Mouse (Mus musculus) hindbrain, embryonic 14.5 days (tissue): ENCODE measurements around the gene Relb. TPM values are rescaled to one million over a fixed set of nuclear protein-coding genes. Genes with fewer than 3 reads are reported as not detected.
"Not testable (repeated sequence)": the region's sequence is repeated elsewhere in the genome, so short reads cannot be mapped to it uniquely, and the experiment has no call there.

ENCODE experiments used
- ATAC-seq: fragments of 200-750 bp; cut with Nextera tagmentation; 2 replicates; pipeline ENCODE4 v1.8.0; 2017; ENCODE audit warnings: moderate number of reproducible peaks, mild to moderate bottlenecking, moderate TSS enrichment, moderate library complexity; ENCODE audit not compliant: low FRiP score
- DNase-seq: peaks from one replicate; pipeline ENCODE4 v3.0.0-alpha.2; 2015; ENCODE audit warnings: low spot score
- H3K27ac ChIP-seq: fragments of 300-500 bp; sonication (generic); 2 replicates; pipeline ENCODE4 v1.5.1; 2014; ENCODE audit warnings: mild to moderate bottlenecking, moderate library complexity
- H3K27me3 ChIP-seq: fragments of 300-500 bp; sonication (generic); 2 replicates; pipeline ENCODE4 v1.6.1; 2014; ENCODE audit warnings: mild to moderate bottlenecking, low read length, mixed read lengths; ENCODE audit not compliant: control insufficient read depth, insufficient read depth
- H3K36me3 ChIP-seq: fragments of 300-500 bp; sonication (generic); replicated peaks from 2 replicates; pipeline ENCODE4 v1.6.1; 2014; ENCODE audit not compliant: control insufficient read depth, insufficient read depth
- H3K4me1 ChIP-seq: fragments of 300-500 bp; sonication (generic); replicated peaks from 2 replicates; pipeline ENCODE4 v1.6.1; 2014; ENCODE audit warnings: antibody characterized with exemption, low read length, mixed read lengths; ENCODE audit not compliant: control insufficient read depth, insufficient read depth
- H3K4me2 ChIP-seq: fragments of 300-500 bp; sonication (generic); replicated peaks from 2 replicates; pipeline ENCODE4 v1.6.1; 2014; ENCODE audit warnings: mild to moderate bottlenecking, moderate library complexity
- H3K4me3 ChIP-seq: fragments of 300-500 bp; sonication (generic); replicated peaks from 2 replicates; pipeline ENCODE4 v1.5.1; 2014; ENCODE audit warnings: mild to moderate bottlenecking, low read length
- H3K9ac ChIP-seq: fragments of 300-500 bp; sonication (generic); 2 replicates; pipeline ENCODE4 v1.6.1; 2014
- H3K9me3 ChIP-seq: fragments of 300-500 bp; sonication (generic); 2 replicates; pipeline ENCODE4 v1.6.1; 2016; ENCODE audit warnings: low read length; ENCODE audit not compliant: control insufficient read depth
- WGBS: fragments of 180-500 bp; shearing (Covaris S2); extraction: QIAGEN DNeasy Blood & Tissue Kit; methylation state at CpG from one replicate; pipeline ENCODE4 v1.1.7; 2014; 5-methylcytosine and 5-hydroxymethylcytosine counted together
- polyA plus RNA-seq: library from polyadenylated mRNA; unstranded; fragments of >200 nt; fragmentation: Nextera tagmentation; extraction: Ambion mirVana; gene quantifications from 2 replicates; pipeline ENCODE4 v1.2.1, GENCODE M21; 2014

Relb gene
- polyA plus RNA-seq, 1 experiment from 2014 or later, result 5.4 TPM

DNA sequence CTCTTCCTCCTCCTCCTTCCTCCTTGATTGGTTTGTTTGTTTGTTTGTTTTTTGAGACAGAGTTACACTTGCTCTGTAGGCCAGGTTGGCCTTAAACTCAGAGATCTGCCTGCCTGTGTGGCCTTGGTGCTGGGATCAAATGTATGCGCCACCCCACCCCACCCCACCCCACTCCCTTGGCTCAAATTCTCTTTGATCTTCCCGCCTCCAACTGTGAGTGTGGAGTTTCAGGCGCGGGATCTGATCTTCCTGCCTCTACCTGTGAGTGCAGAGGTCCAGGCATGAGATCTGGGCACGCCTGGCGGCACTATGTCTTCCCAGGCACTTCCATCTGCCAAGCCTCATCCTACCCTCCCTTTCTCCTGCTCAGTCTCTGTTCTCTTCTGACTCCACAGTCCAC lies 7.0 kb downstream of the Relb start:
- H3K27me3 ChIP-seq, result no peaks in the 10 kb centered on the region
- ATAC-seq, result no peak
- 45% methylated on average over 6 of the region's 6 CpGs for WGBS
- H3K9ac ChIP-seq, result no peak overlapping the region
- H3K27ac ChIP-seq, result no peak overlapping the region
- DNase-seq, result no peak
- no peak overlapping the region for H3K4me3 ChIP-seq
- no peaks in the 10 kb centered on the region for H3K4me1 ChIP-seq
- no peaks in the 10 kb centered on the region for H3K36me3 ChIP-seq
- H3K4me2 ChIP-seq, result no peak overlapping the region
- H3K9me3 ChIP-seq, result no peaks in the 10 kb centered on the region

DNA sequence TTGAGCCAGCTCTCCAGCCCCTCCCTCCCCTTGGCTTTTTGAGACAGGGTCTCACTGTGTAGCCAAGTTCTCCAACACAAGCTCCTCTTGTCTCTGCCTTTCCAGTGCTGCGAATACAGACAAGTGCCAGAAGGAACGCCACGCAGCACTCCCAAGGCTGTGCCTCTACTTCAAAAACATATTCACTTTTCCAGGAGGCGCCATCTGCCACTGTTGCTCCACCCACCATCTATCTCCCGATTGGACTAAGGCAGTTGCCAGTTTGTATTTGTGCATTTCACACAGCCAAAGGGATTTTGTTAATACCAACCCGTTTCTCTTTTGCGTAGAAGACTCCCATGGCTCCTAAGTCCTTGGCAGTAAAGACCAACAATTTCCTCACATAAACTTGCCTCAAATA lies 8.4 kb downstream of the Relb start:
- DNase-seq, result no peak
- 93% methylated on average over 7 of the region's 7 CpGs for WGBS
- Histone ChIP-seq H3K27me3 (no peaks in the 10 kb centered on the region), H3K4me2 (no peak overlapping the region), H3K9me3 (no peaks in the 10 kb centered on the region), H3K9ac (no peak overlapping the region), H3K4me3 (no peak overlapping the region), H3K27ac (no peak overlapping the region), H3K4me1 (no peaks in the 10 kb centered on the region), H3K36me3 (no peaks in the 10 kb centered on the region)
- no peak for ATAC-seq

DNA sequence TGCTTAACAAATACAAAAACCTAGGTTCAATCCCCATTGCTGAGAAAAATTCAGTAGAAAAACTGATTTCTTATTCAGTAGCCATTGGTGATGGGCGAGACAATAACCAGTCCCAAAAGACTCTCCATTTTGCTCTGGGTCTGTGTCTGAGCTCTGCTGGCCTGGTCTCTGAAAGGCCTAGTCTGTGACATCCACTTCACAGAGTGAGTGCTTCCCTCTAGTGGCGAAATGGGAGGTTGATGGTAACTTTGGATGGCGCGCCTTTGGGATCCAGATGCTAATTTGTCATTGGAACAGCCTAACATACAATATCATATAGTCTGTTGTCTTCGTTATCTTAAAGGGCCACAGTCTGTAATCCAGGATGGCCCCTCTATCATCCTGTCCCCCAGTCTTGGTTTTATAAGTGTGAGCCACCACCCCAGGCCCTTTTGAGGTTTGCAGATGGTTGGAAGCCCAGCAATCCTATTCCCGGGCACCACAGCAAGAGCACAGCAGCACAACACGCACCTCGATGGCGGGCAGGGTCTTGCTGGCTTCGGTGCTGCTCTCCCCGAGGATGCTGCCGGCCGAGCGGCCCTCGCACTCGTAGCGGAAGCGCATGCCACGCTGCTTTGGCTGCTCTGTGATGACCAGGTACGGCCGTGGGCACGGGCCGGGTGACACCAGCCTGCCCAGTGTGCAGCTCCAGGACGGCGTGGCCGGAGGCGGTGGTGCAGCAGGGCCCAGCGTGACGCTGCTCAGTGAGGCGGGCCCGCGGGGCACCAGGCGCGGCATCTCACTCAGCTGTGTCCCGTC lies 10.0 kb downstream of the Relb start:
- ATAC-seq (peak; percentile 84), DNase-seq (peak; percentile 91)
- peak overlapping the region; percentile 50 for H3K4me2 ChIP-seq
- no peaks in the 10 kb centered on the region for H3K27me3 ChIP-seq
- peak overlapping the region; percentile 26 for H3K4me3 ChIP-seq
- no peaks in the 10 kb centered on the region for H3K36me3 ChIP-seq
- H3K4me1 ChIP-seq, result no peaks in the 10 kb centered on the region
- peak overlapping the region; percentile 57 for H3K9ac ChIP-seq
- 6% methylated on average over 35 of the region's 35 CpGs for WGBS
- H3K9me3 ChIP-seq, result no peaks in the 10 kb centered on the region
- H3K27ac ChIP-seq, result no peak overlapping the region

DNA sequence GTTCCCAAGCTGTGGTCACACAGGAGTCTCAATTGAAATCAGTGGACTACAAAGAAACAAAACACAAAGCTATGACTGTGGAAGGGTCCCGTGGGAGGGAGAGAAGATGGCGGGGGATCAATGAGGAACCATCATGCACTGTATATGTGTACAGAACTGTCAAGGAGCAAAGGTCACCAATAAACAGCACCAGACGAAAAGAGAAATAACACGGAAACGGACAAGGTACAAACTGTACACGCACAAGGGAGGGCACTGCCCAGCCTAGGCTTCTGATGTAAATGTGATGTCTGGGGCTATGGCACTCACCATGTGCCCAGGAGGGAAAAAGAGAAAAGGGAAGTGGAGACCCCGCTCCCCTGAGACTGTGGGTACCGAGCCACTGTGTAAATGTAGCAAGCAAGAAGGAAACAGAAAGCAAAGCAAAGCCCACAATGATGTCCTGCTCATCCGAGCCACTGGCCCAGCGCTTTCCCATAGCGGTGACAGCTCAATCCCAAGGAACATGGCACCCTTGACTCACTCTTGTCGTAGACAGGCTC lies 14.1 kb downstream of the Relb start:
- WGBS, result 88% methylated on average over 12 of the region's 12 CpGs
- H3K9ac ChIP-seq, result no peak overlapping the region
- no peak for ATAC-seq
- no peaks in the 10 kb centered on the region; the same call in 1 of the 2 replicates for H3K36me3 ChIP-seq
- no peak for DNase-seq
- no peak overlapping the region for H3K27ac ChIP-seq
- no peaks in the 10 kb centered on the region for H3K27me3 ChIP-seq
- no peaks in the 10 kb centered on the region for H3K4me1 ChIP-seq
- H3K9me3 ChIP-seq, result no peaks in the 10 kb centered on the region
- H3K4me2 ChIP-seq, result no peak overlapping the region
- H3K4me3 ChIP-seq, result no peak overlapping the region

DNA sequence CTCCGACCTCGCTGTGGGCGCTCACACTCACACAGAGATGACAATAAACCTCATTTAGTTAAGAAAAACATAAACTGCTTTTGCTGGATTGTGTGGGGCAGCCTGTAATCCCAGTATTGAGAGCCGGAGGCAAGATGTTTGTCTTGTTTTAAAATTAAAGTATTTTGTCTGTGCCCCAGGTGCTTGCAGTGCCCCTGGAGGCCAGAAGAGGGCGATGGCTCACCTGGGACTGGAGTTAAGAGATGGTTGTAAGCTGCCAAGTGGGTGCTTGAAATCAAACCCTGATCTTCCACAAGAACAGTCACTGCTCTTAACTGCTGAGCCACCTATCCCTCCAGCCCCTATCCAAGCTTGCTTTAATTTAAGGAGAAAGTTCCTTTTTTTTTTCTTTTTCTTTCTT lies 18.3 kb downstream of the Relb start:
- no peak for ATAC-seq
- DNase-seq, result no peak
- Histone ChIP-seq H3K4me1 (no peaks in the 10 kb centered on the region), H3K4me2 (no peak overlapping the region), H3K4me3 (no peak overlapping the region), H3K9ac (no peak overlapping the region), H3K36me3 (no peaks in the 10 kb centered on the region; the same call in 1 of the 2 replicates), H3K27ac (no peak overlapping the region), H3K27me3 (no peaks in the 10 kb centered on the region), H3K9me3 (no peaks in the 10 kb centered on the region)
- 82% methylated on average over 5 of the region's 5 CpGs for WGBS

DNA sequence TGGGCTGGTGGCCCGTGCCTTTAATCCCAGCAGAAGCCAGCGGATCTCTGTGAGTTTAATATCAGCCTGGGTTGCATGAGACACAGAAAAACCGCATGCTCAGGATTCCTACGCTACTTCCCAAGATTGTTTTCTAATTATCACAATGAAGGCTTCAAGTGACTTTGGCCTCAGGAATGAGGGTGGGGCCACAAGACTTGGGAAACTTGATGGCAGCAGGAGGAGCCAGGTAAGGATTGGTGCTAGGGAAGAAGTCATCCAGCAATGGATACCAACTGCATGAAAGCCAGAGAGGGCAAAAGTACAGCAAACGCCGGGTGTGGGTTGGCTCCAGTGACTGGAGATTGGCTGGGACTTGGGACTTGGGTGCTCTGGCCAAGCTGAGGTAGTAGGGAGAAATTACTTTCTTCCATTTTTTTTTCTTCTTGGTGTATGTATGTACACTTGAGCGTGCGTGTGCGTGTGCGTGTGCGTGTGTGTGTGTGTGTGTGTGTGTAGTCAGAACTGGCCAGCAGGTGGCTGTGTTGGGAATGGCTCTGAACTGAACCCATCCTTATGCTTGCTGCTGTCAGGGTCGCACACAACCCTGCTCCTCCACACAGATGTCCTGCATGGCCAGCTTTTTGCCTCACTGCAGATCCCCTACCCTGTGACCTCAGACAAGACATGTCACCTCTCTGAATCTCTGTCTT lies 19.5 kb downstream of the Relb start:
- WGBS, result 92% methylated on average over 12 of the region's 12 CpGs

DNA sequence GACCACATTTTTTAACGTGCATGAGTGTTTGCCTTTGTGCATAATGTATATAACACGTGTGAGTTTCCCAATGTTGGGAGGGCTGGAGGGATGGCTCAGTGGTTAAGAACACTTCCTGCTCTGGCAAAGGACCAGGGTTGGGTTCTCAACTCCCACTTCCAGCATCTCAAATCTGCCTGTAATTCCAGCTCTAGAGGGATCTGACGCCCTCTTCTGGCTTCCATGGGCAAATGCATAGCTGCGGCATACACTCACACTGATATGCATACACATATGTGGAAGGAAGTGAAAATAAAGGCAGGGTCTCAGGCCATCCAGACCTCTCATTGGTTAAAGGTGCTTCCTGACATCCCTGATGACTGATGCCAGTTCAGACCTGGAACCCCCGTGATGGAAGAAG lies 21.9 kb downstream of the Relb start:
- Histone ChIP-seq H3K27ac (no peak overlapping the region), H3K36me3 (peaks cover 4% of the 10 kb centered on the region; the same call in 1 of the 2 replicates), H3K4me2 (no peak overlapping the region), H3K9ac (no peak overlapping the region), H3K9me3 (no peaks in the 10 kb centered on the region), H3K4me3 (no peak overlapping the region), H3K27me3 (no peaks in the 10 kb centered on the region), H3K4me1 (peaks cover 15% of the 10 kb centered on the region)
- WGBS, result 84% methylated on average over 5 of the region's 5 CpGs
- DNase-seq, result no peak
- ATAC-seq, result no peak

More for the DNA sequence above, 19.5 kb downstream of the Relb start:
- DNase-seq, result no peak
- Histone ChIP-seq H3K27ac (no peak overlapping the region), H3K9ac (no peak overlapping the region), H3K36me3 (no peaks in the 10 kb centered on the region; the same call in 1 of the 2 replicates), H3K27me3 (no peaks in the 10 kb centered on the region), H3K9me3 (no peaks in the 10 kb centered on the region), H3K4me3 (no peak overlapping the region), H3K4me1 (no peaks in the 10 kb centered on the region), H3K4me2 (no peak overlapping the region)
- ATAC-seq, result no peak

DNA sequence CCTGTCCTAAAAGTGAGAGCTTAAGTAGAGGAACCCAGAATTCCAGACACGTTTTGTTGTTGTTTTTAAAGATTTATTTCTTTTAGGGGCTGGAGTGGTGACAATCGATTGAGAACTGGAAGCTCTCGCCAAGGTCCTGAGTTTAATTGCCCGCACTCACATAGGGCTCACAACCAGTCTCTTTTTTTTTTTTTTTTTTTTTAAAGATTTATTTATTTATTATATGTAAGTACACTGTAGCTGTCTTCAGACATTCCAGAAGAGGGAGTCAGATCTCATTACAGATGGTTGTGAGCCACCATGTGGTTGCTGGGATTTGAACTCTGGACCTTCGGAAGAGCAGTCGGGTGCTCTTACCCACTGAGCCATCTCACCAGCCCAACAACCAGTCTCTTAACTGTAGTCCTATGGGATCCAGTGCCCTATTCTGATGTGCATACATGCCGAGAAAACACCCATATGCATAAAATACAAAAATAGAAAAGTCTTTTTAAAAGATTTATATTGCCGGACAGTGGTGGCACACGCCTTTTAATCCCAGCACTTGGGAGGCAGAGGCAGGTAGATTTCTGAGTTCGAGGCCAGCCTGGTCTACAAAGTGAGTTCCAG lies 24.5 kb downstream of the Relb start:
- not testable (repeated sequence) for DNase-seq, H3K27me3 ChIP-seq, ATAC-seq, H3K9me3 ChIP-seq
- WGBS, result 64% methylated on average over 10 of the region's 10 CpGs
- Histone ChIP-seq H3K36me3 (peaks cover 23% of the 10 kb centered on the region), H3K4me1 (peaks cover 27% of the 10 kb centered on the region), H3K9ac (peak overlapping the region; percentile 94), H3K27ac (0 out of 2 replicates have a peak overlapping the region, but pooled peaks have one; percentile 20), H3K4me3 (peak overlapping the region; percentile 79), H3K4me2 (peak overlapping the region; percentile 70)
